Mouse (Mus musculus) heart, postnatal 0 days (tissue): ENCODE results near the gene Tbc1d1. TPM values are rescaled to one million over a fixed set of nuclear protein-coding genes. Genes with fewer than 3 reads are reported as not detected.

Source experiments
- ATAC-seq: fragments of 200-750 bp; cut with Nextera tagmentation; 2 replicates; pipeline ENCODE4 v1.8.0; 2017; ENCODE audit warnings: low read depth, moderate number of reproducible peaks, moderate library complexity; ENCODE audit not compliant: insufficient read depth
- DNase-seq: peaks from one replicate; pipeline ENCODE4 v3.0.0-alpha.2; 2016; ENCODE audit warnings: low spot score
- H3K27ac ChIP-seq: fragments of 300-500 bp; sonication (generic); 2 replicates; pipeline ENCODE4 v1.5.1; 2014; ENCODE audit warnings: low read depth, mild to moderate bottlenecking
- H3K27me3 ChIP-seq: fragments of 300-500 bp; sonication (generic); 2 replicates; pipeline ENCODE4 v1.6.1; 2014; ENCODE audit warnings: low read length, mixed read lengths; ENCODE audit not compliant: control insufficient read depth, insufficient read depth
- H3K36me3 ChIP-seq: fragments of 300-500 bp; sonication (generic); replicated peaks from 2 replicates; pipeline ENCODE4 v1.6.1; 2014; ENCODE audit warnings: low read length, mixed read lengths; ENCODE audit not compliant: control insufficient read depth, insufficient read depth
- H3K4me1 ChIP-seq: fragments of 300-500 bp; sonication (generic); 2 replicates; pipeline ENCODE4 v1.6.1; 2014; ENCODE audit warnings: antibody characterized with exemption; ENCODE audit not compliant: control insufficient read depth, insufficient read depth
- H3K4me2 ChIP-seq: fragments of 300-500 bp; sonication (generic); 2 replicates; pipeline ENCODE4 v1.6.1; 2014; ENCODE audit warnings: low read depth, mild to moderate bottlenecking, low read length, moderate library complexity
- H3K4me3 ChIP-seq: fragments of 300-500 bp; sonication (generic); 2 replicates; pipeline ENCODE4 v1.5.1; 2014; ENCODE audit warnings: low read depth, low read length
- H3K9ac ChIP-seq: fragments of 300-500 bp; sonication (generic); replicated peaks from 2 replicates; pipeline ENCODE4 v1.6.1; 2014; ENCODE audit warnings: low read depth, low read length, mixed read lengths
- H3K9me3 ChIP-seq: fragments of 300-500 bp; sonication (generic); replicated peaks from 2 replicates; pipeline ENCODE4 v1.6.1; 2016; ENCODE audit warnings: low read length; ENCODE audit not compliant: control insufficient read depth
- CTCF ChIP-seq: IDR thresholded peaks from 2 replicates; pipeline ENCODE4 v1.5.1; 2016; ENCODE audit warnings: antibody characterized with exemption, control low read depth, low read depth
- EP300 ChIP-seq: IDR thresholded peaks from 2 replicates; pipeline ENCODE4 v1.6.1; 2016; ENCODE audit warnings: antibody characterized with exemption, low read depth
- WGBS: fragments of 180-500 bp; shearing (Covaris S2); extraction: QIAGEN DNeasy Blood & Tissue Kit; methylation state at CpG from one replicate; pipeline ENCODE4 v1.1.7; 2014; 5-methylcytosine and 5-hydroxymethylcytosine counted together
- polyA plus RNA-seq: library from polyadenylated mRNA; unstranded; fragments of >200 nt; fragmentation: Nextera tagmentation; extraction: Ambion mirVana; gene quantifications from 2 replicates; pipeline ENCODE4 v1.2.1, GENCODE M21; 2015
- total RNA-seq: library from RNA; depleted of rRNA; stranded (reverse); fragments of >200 nt; gene quantifications from 2 replicates; pipeline ENCODE4 v1.2.3, GENCODE M21; 2014; ENCODE audit warnings: low replicate concordance

Tbc1d1 gene
- total and polyA plus RNA-seq, 2 experiments from 2014 or later: 22.4 to 55.4 TPM

- TF ChIP-seq EP300 (no peak), CTCF (no peak)
- 73% methylated on average over 1 of the region's 1 CpGs for WGBS
- ATAC-seq: no peak
Observed at GRCm38 (mm10) chr5:64273517-64273916, 117.4 kb downstream of the Tbc1d1 start.

GRCm38 (mm10) chr5:64274296-64274695, 118.2 kb downstream of the Tbc1d1 start:
- DNase-seq (no peak), ATAC-seq (no peak)
- Histone ChIP-seq H3K9me3 (no peaks in the 10 kb centered on the region), H3K4me2 (no peak overlapping the region), H3K27ac (no peak overlapping the region), H3K4me1 (no peaks in the 10 kb centered on the region), H3K27me3 (no peaks in the 10 kb centered on the region), H3K4me3 (no peak overlapping the region), H3K9ac (no peak overlapping the region), H3K36me3 (peaks cover 46% of the 10 kb centered on the region)
- WGBS: 56% methylated on average over 9 of the region's 9 CpGs
- no peak for TF ChIP-seq CTCF
- TF ChIP-seq EP300: no peak

More at GRCm38 (mm10) chr5:64273517-64273916, 117.4 kb downstream of the Tbc1d1 start:
- Histone ChIP-seq H3K4me3 (no peak overlapping the region), H3K9me3 (no peaks in the 10 kb centered on the region), H3K9ac (no peak overlapping the region), H3K27me3 (no peaks in the 10 kb centered on the region), H3K27ac (no peak overlapping the region), H3K4me1 (no peaks in the 10 kb centered on the region), H3K36me3 (peaks cover 41% of the 10 kb centered on the region), H3K4me2 (no peak overlapping the region)
- no peak for DNase-seq

- TF ChIP-seq EP300 (no peak), CTCF (peak; percentile 84)
- H3K27ac ChIP-seq: no peak overlapping the region
- H3K36me3 ChIP-seq: peaks cover 50% of the 10 kb centered on the region
- H3K4me2 ChIP-seq: no peak overlapping the region
- peak; percentile 64; the same call in 1 of the 2 replicates for ATAC-seq
- no peaks in the 10 kb centered on the region for H3K27me3 ChIP-seq
- H3K9ac ChIP-seq: no peak overlapping the region
- H3K4me1 ChIP-seq: no peaks in the 10 kb centered on the region
- 35% methylated on average over 17 of the region's 17 CpGs for WGBS
- H3K4me3 ChIP-seq: no peak overlapping the region
- DNase-seq: peak; percentile 74
- no peaks in the 10 kb centered on the region for H3K9me3 ChIP-seq
Observed at GRCm38 (mm10) chr5:64274738-64275451, 118.8 kb downstream of the Tbc1d1 start.

- H3K4me3 ChIP-seq: no peak overlapping the region
- peaks cover 58% of the 10 kb centered on the region for H3K36me3 ChIP-seq
- H3K9ac ChIP-seq: no peak overlapping the region
- ATAC-seq (no peak), DNase-seq (no peak)
- TF ChIP-seq EP300: no peak
- H3K4me2 ChIP-seq: no peak overlapping the region
- no peaks in the 10 kb centered on the region for H3K4me1 ChIP-seq
- 83% methylated on average over 7 of the region's 7 CpGs for WGBS
- no peak overlapping the region for H3K27ac ChIP-seq
- H3K9me3 ChIP-seq: no peaks in the 10 kb centered on the region
- no peaks in the 10 kb centered on the region for H3K27me3 ChIP-seq
Observed at GRCm38 (mm10) chr5:64277646-64278191, 121.6 kb downstream of the Tbc1d1 start.

GRCm38 (mm10) chr5:64279668-64280067, 123.6 kb downstream of the Tbc1d1 start:
- 48% methylated on average over 7 of the region's 7 CpGs for WGBS
- ATAC-seq (no peak), DNase-seq (no peak)
- Histone ChIP-seq H3K27me3 (no peaks in the 10 kb centered on the region), H3K4me3 (no peak overlapping the region), H3K4me2 (no peak overlapping the region), H3K36me3 (peaks cover 68% of the 10 kb centered on the region), H3K9me3 (no peaks in the 10 kb centered on the region), H3K4me1 (no peaks in the 10 kb centered on the region), H3K9ac (no peak overlapping the region), H3K27ac (no peak overlapping the region)
- TF ChIP-seq EP300: no peak
- TF ChIP-seq CTCF: no peak
